Mouse (Mus musculus): Measurements from ENCODE around the gene St8sia1. TPM values are rescaled to one million over a fixed set of nuclear protein-coding genes. Genes with fewer than 3 reads are reported as not detected.

St8sia1 gene
- polyA plus RNA-seq, 1 experiment from 2014 or later, result 3.6 TPM

- 87% methylated on average over 1 of the region's 1 CpGs for WGBS (ENCODE audit: insufficient replicate concordance)
- ATAC-seq (replicated peaks; ENCODE audit: insufficient number of reproducible peaks, low FRiP score, low TSS enrichment), result no peak
- H3K4me2 ChIP-seq, result no peak overlapping the region
Observed at GRCm38 (mm10) chr6:142967407-142967806, 3.2 kb upstream of the St8sia1 start.

GRCm38 (mm10) chr6:142964531-142965385, 506 bp upstream of the St8sia1 start:
- Histone ChIP-seq H3K4me2 (peak overlapping the region; percentile 97), H3K9ac (ENCODE audit: low read depth, low read length) (peak overlapping the region; percentile 70), H3K4me3 (ENCODE audit: low read depth, low read length) (peak overlapping the region; percentile 66), H3K27ac (ENCODE audit: low read depth, low read length) (0 out of 2 replicates have a peak overlapping the region, but pooled peaks have one; percentile 29), H3K4me1 (ENCODE audit: control insufficient read depth, insufficient read depth, low read length) (0 out of 2 replicates have a peak, but pooled peaks cover 5% of the 10 kb centered on the region), H3K9me3 (replicated peaks; ENCODE audit: control insufficient read depth, low read length) (peaks cover 2% of the 10 kb centered on the region; the same call in 1 of the 2 replicates), H3K27me3 (ENCODE audit: control insufficient read depth, insufficient read depth, low read length) (peaks cover 11% of the 10 kb centered on the region), H3K36me3 (ENCODE audit: control insufficient read depth, insufficient read depth, low read length) (no peaks in the 10 kb centered on the region)
- ATAC-seq (replicated peaks; ENCODE audit: insufficient number of reproducible peaks, low FRiP score, low TSS enrichment), result peak; percentile 76
- under 1% methylated on average over 39 of the region's 39 CpGs for WGBS (ENCODE audit: insufficient replicate concordance)

More at GRCm38 (mm10) chr6:142967407-142967806, 3.2 kb upstream of the St8sia1 start:
- Histone ChIP-seq H3K27me3 (ENCODE audit: control insufficient read depth, insufficient read depth, low read length) (peaks cover 9% of the 10 kb centered on the region), H3K9me3 (replicated peaks; ENCODE audit: control insufficient read depth, low read length) (no peaks in the 10 kb centered on the region), H3K4me1 (ENCODE audit: control insufficient read depth, insufficient read depth, low read length) (0 out of 2 replicates have a peak, but pooled peaks cover 5% of the 10 kb centered on the region), H3K4me3 (ENCODE audit: low read depth, low read length) (no peak overlapping the region), H3K27ac (ENCODE audit: low read depth, low read length) (no peak overlapping the region), H3K36me3 (ENCODE audit: control insufficient read depth, insufficient read depth, low read length) (no peaks in the 10 kb centered on the region), H3K9ac (ENCODE audit: low read depth, low read length) (no peak overlapping the region)

- H3K4me2 ChIP-seq, result peak overlapping the region; percentile 97
- H3K4me1 ChIP-seq (ENCODE audit: control insufficient read depth, insufficient read depth, low read length), result 0 out of 2 replicates have a peak, but pooled peaks cover 5% of the 10 kb centered on the region
- H3K27ac ChIP-seq (ENCODE audit: low read depth, low read length), result peak overlapping the region; percentile 29; the same call in 1 of the 2 replicates
- WGBS (ENCODE audit: insufficient replicate concordance), result 19% methylated on average over 30 of the region's 30 CpGs
- peak overlapping the region; percentile 66 for H3K4me3 ChIP-seq (ENCODE audit: low read depth, low read length)
- H3K36me3 ChIP-seq (ENCODE audit: control insufficient read depth, insufficient read depth, low read length), result no peaks in the 10 kb centered on the region
- H3K9me3 ChIP-seq (replicated peaks; ENCODE audit: control insufficient read depth, low read length), result peaks cover 2% of the 10 kb centered on the region; the same call in 1 of the 2 replicates
- H3K9ac ChIP-seq (ENCODE audit: low read depth, low read length), result peak overlapping the region; percentile 70
- ATAC-seq (replicated peaks; ENCODE audit: insufficient number of reproducible peaks, low FRiP score, low TSS enrichment), result peak; percentile 3; the same call in 1 of the 2 replicates
- H3K27me3 ChIP-seq (ENCODE audit: control insufficient read depth, insufficient read depth, low read length), result peaks cover 11% of the 10 kb centered on the region
Observed at GRCm38 (mm10) chr6:142963480-142964075, 674 bp downstream of the St8sia1 start.

- Histone ChIP-seq H3K27ac (ENCODE audit: low read depth, low read length) (no peak overlapping the region), H3K36me3 (ENCODE audit: control insufficient read depth, insufficient read depth, low read length) (no peaks in the 10 kb centered on the region), H3K4me2 (peak overlapping the region; percentile 97), H3K9me3 (replicated peaks; ENCODE audit: control insufficient read depth, low read length) (peaks cover 2% of the 10 kb centered on the region; the same call in 1 of the 2 replicates), H3K27me3 (ENCODE audit: control insufficient read depth, insufficient read depth, low read length) (peaks cover 11% of the 10 kb centered on the region), H3K4me1 (ENCODE audit: control insufficient read depth, insufficient read depth, low read length) (0 out of 2 replicates have a peak, but pooled peaks cover 5% of the 10 kb centered on the region), H3K9ac (ENCODE audit: low read depth, low read length) (no peak overlapping the region), H3K4me3 (ENCODE audit: low read depth, low read length) (peak overlapping the region; percentile 66; the same call in 1 of the 2 replicates)
- WGBS (ENCODE audit: insufficient replicate concordance), result 85% methylated on average over 14 of the region's 14 CpGs
- no peak for ATAC-seq (replicated peaks; ENCODE audit: insufficient number of reproducible peaks, low FRiP score, low TSS enrichment)
Observed at GRCm38 (mm10) chr6:142962881-142963280, 1.4 kb downstream of the St8sia1 start.

GRCm38 (mm10) chr6:142962476-142962875, 1.8 kb downstream of the St8sia1 start:
- Histone ChIP-seq H3K9me3 (replicated peaks; ENCODE audit: control insufficient read depth, low read length) (peaks cover 2% of the 10 kb centered on the region; the same call in 1 of the 2 replicates), H3K27ac (ENCODE audit: low read depth, low read length) (no peak overlapping the region), H3K36me3 (ENCODE audit: control insufficient read depth, insufficient read depth, low read length) (no peaks in the 10 kb centered on the region), H3K4me2 (peak overlapping the region; percentile 97), H3K27me3 (ENCODE audit: control insufficient read depth, insufficient read depth, low read length) (peaks cover 11% of the 10 kb centered on the region), H3K4me3 (ENCODE audit: low read depth, low read length) (peak overlapping the region; percentile 11; the same call in 1 of the 2 replicates), H3K4me1 (ENCODE audit: control insufficient read depth, insufficient read depth, low read length) (0 out of 2 replicates have a peak, but pooled peaks cover 5% of the 10 kb centered on the region), H3K9ac (ENCODE audit: low read depth, low read length) (no peak overlapping the region)
- 65% methylated on average over 10 of the region's 10 CpGs for WGBS (ENCODE audit: insufficient replicate concordance)
- ATAC-seq (replicated peaks; ENCODE audit: insufficient number of reproducible peaks, low FRiP score, low TSS enrichment), result no peak

GRCm38 (mm10) chr6:142961721-142962455, 2.4 kb downstream of the St8sia1 start:
- H3K4me2 ChIP-seq, result peak overlapping the region; percentile 97
- peaks cover 11% of the 10 kb centered on the region for H3K27me3 ChIP-seq (ENCODE audit: control insufficient read depth, insufficient read depth, low read length)
- no peak overlapping the region for H3K9ac ChIP-seq (ENCODE audit: low read depth, low read length)
- 76% methylated on average over 9 of the region's 9 CpGs for WGBS (ENCODE audit: insufficient replicate concordance)
- no peaks in the 10 kb centered on the region for H3K36me3 ChIP-seq (ENCODE audit: control insufficient read depth, insufficient read depth, low read length)
- H3K9me3 ChIP-seq (replicated peaks; ENCODE audit: control insufficient read depth, low read length), result peaks cover 2% of the 10 kb centered on the region; the same call in 1 of the 2 replicates
- H3K4me3 ChIP-seq (ENCODE audit: low read depth, low read length), result peak overlapping the region; percentile 11; the same call in 1 of the 2 replicates
- 0 out of 2 replicates have a peak, but pooled peaks cover 5% of the 10 kb centered on the region for H3K4me1 ChIP-seq (ENCODE audit: control insufficient read depth, insufficient read depth, low read length)
- ATAC-seq (replicated peaks; ENCODE audit: insufficient number of reproducible peaks, low FRiP score, low TSS enrichment), result no peak
- H3K27ac ChIP-seq (ENCODE audit: low read depth, low read length), result no peak overlapping the region

GRCm38 (mm10) chr6:142956556-142956955, 7.7 kb downstream of the St8sia1 start:
- 87% methylated on average over 4 of the region's 4 CpGs for WGBS (ENCODE audit: insufficient replicate concordance)

GRCm38 (mm10) chr6:142955281-142955680, 9.0 kb downstream of the St8sia1 start:
- no peak overlapping the region for H3K9ac ChIP-seq (ENCODE audit: low read depth, low read length)
- WGBS (ENCODE audit: insufficient replicate concordance), result 77% methylated on average over 3 of the region's 3 CpGs
- peaks cover 2% of the 10 kb centered on the region; the same call in 1 of the 2 replicates for H3K9me3 ChIP-seq (replicated peaks; ENCODE audit: control insufficient read depth, low read length)
- ATAC-seq (replicated peaks; ENCODE audit: insufficient number of reproducible peaks, low FRiP score, low TSS enrichment), result no peak
- H3K36me3 ChIP-seq (ENCODE audit: control insufficient read depth, insufficient read depth, low read length), result no peaks in the 10 kb centered on the region
- H3K27ac ChIP-seq (ENCODE audit: low read depth, low read length), result no peak overlapping the region
- no peak overlapping the region for H3K4me3 ChIP-seq (ENCODE audit: low read depth, low read length)
- no peak overlapping the region for H3K4me2 ChIP-seq
- no peaks in the 10 kb centered on the region for H3K4me1 ChIP-seq (ENCODE audit: control insufficient read depth, insufficient read depth, low read length)
- H3K27me3 ChIP-seq (ENCODE audit: control insufficient read depth, insufficient read depth, low read length), result no peaks in the 10 kb centered on the region

More at GRCm38 (mm10) chr6:142956556-142956955, 7.7 kb downstream of the St8sia1 start:
- no peak for ATAC-seq (replicated peaks; ENCODE audit: insufficient number of reproducible peaks, low FRiP score, low TSS enrichment)
- Histone ChIP-seq H3K27ac (ENCODE audit: low read depth, low read length) (no peak overlapping the region), H3K4me2 (no peak overlapping the region), H3K36me3 (ENCODE audit: control insufficient read depth, insufficient read depth, low read length) (no peaks in the 10 kb centered on the region), H3K9ac (ENCODE audit: low read depth, low read length) (no peak overlapping the region), H3K4me1 (ENCODE audit: control insufficient read depth, insufficient read depth, low read length) (no peaks in the 10 kb centered on the region), H3K9me3 (replicated peaks; ENCODE audit: control insufficient read depth, low read length) (peaks cover 2% of the 10 kb centered on the region; the same call in 1 of the 2 replicates), H3K4me3 (ENCODE audit: low read depth, low read length) (no peak overlapping the region), H3K27me3 (ENCODE audit: control insufficient read depth, insufficient read depth, low read length) (no peaks in the 10 kb centered on the region)
